Mouse (Mus musculus): ENCODE data around the gene Rasgrf1.

- no peak for TF ChIP-seq CTCF (IDR thresholded peaks at IDR 0.05; ENCODE audit: extremely low read depth, insufficient read depth, low read length)
- TF ChIP-seq POLR2A (IDR thresholded peaks at IDR 0.05; ENCODE audit: extremely low read depth, insufficient read depth, low read length), result no peak
These were observed 138.4 kb downstream of the Rasgrf1 start for GRCm38 (mm10) chr9:90047937-90048627.

All from cortical plate, adult 2 months (tissue).